8 mouse cellular contexts compared by ENCODE assay signal in genomic region chr4:139208236-139209129, GRCm38 (mm10). TPM values are rescaled to one million over a fixed set of nuclear protein-coding genes. Genes with fewer than 3 reads are reported as not detected.
DNase-seq lines count a peak whose midpoint lies in the region; ATAC-seq and TF ChIP-seq lines count a peak whose summit lies in the region.

No protein-coding gene starts in this region.

- 58% methylated on average over 9 of the region's 9 CpGs for WGBS in hindbrain, postnatal 0 days
- 72% methylated on average over 9 of the region's 9 CpGs for WGBS in hindbrain, embryonic 11.5 days
- 39% methylated on average over 9 of the region's 9 CpGs for WGBS in heart, embryonic 16.5 days

- no peak overlapping the region for H3K4me3 ChIP-seq in hindbrain, postnatal 0 days (ENCODE audit: low read length)
- H3K4me3 ChIP-seq in hindbrain, embryonic 11.5 days (ENCODE audit: low read depth, low read length), result no peak overlapping the region
- peak overlapping the region; percentile 14; the same call in 1 of the 2 replicates for H3K4me3 ChIP-seq in G1E (ENCODE audit: low read depth, low read length)
- H3K4me3 ChIP-seq in heart, embryonic 16.5 days (ENCODE audit: low read length), result no peak overlapping the region

- no peaks in the 10 kb centered on the region for H3K9me3 ChIP-seq in hindbrain, postnatal 0 days (ENCODE audit: low read length)
- H3K9me3 ChIP-seq in hindbrain, embryonic 11.5 days (ENCODE audit: control insufficient read depth, low read length), result no peaks in the 10 kb centered on the region
- H3K9me3 ChIP-seq in G1E (replicated peaks), result no peaks in the 10 kb centered on the region
- H3K9me3 ChIP-seq in heart, embryonic 16.5 days (replicated peaks; ENCODE audit: control insufficient read depth, low read length), result no peaks in the 10 kb centered on the region

- ATAC-seq in hindbrain, postnatal 0 days, result no peak
- no peak for ATAC-seq in hindbrain, embryonic 11.5 days (ENCODE audit: low FRiP score)
- ATAC-seq in G1E (ENCODE audit: extremely low read depth, insufficient number of reproducible peaks, low FRiP score, poor library complexity, severe bottlenecking), result peak; percentile 62
- ATAC-seq in heart, embryonic 16.5 days (replicated peaks; ENCODE audit: extremely low read depth, insufficient read depth, low FRiP score), result peak; percentile 45; the same call in 1 of the 2 replicates
- peak; percentile 69 for ATAC-seq in monocyte, adult 5-6 weeks (replicated peaks; ENCODE audit: insufficient number of reproducible peaks, low FRiP score, low TSS enrichment, poor library complexity, severe bottlenecking)

- no peaks in the 10 kb centered on the region for H3K36me3 ChIP-seq in hindbrain, postnatal 0 days (ENCODE audit: insufficient read depth, low read length)
- H3K36me3 ChIP-seq in hindbrain, embryonic 11.5 days (ENCODE audit: control insufficient read depth, insufficient read depth, low read length), result no peaks in the 10 kb centered on the region
- peaks cover 94% of the 10 kb centered on the region for H3K36me3 ChIP-seq in G1E (replicated peaks)
- H3K36me3 ChIP-seq in heart, embryonic 16.5 days (ENCODE audit: control insufficient read depth, insufficient read depth), result no peaks in the 10 kb centered on the region

- 0 out of 2 replicates have a peak overlapping the region, but pooled peaks have one; percentile 24 for H3K9ac ChIP-seq in hindbrain, postnatal 0 days (replicated peaks; ENCODE audit: low read length)
- no peak overlapping the region for H3K9ac ChIP-seq in hindbrain, embryonic 11.5 days (ENCODE audit: low read depth, low read length)
- no peak overlapping the region for H3K9ac ChIP-seq in heart, embryonic 16.5 days (ENCODE audit: low read length)

- H3K27ac ChIP-seq in hindbrain, postnatal 0 days, result peak overlapping the region; percentile 12; the same call in 1 of the 2 replicates
- H3K27ac ChIP-seq in hindbrain, embryonic 11.5 days (ENCODE audit: low read depth, low read length), result no peak overlapping the region
- H3K27ac ChIP-seq in heart, embryonic 16.5 days (ENCODE audit: low read length), result peak overlapping the region; percentile 72

- H3K27me3 ChIP-seq in hindbrain, postnatal 0 days (ENCODE audit: insufficient read depth, low read length), result no peaks in the 10 kb centered on the region
- no peaks in the 10 kb centered on the region for H3K27me3 ChIP-seq in hindbrain, embryonic 11.5 days (ENCODE audit: control insufficient read depth, insufficient read depth, low read length)
- H3K27me3 ChIP-seq in G1E (ENCODE audit: insufficient read depth, low read length), result no peaks in the 10 kb centered on the region
- H3K27me3 ChIP-seq in heart, embryonic 16.5 days (ENCODE audit: control insufficient read depth, insufficient read depth, low read length), result no peaks in the 10 kb centered on the region

- no peak for DNase-seq in hindbrain, postnatal 0 days (ENCODE audit: low spot score)
- no peak for DNase-seq in hindbrain, embryonic 11.5 days (ENCODE audit: low spot score)
- DNase-seq in G1E (ENCODE audit: low spot score), result peak; percentile 44
- DNase-seq in embryo, embryonic 10 days (ENCODE audit: low spot score), result no peak
- no peak for DNase-seq in urinary bladder, postnatal 14 days (ENCODE audit: low spot score)
- no peak for DNase-seq in frontal cortex, postnatal 25 days (ENCODE audit: low spot score in 2 of 2)

- no peak overlapping the region for H3K4me2 ChIP-seq in hindbrain, postnatal 0 days (ENCODE audit: low read depth, low read length)
- no peak overlapping the region for H3K4me2 ChIP-seq in hindbrain, embryonic 11.5 days (replicated peaks; ENCODE audit: low read depth, low read length)
- no peak overlapping the region for H3K4me2 ChIP-seq in heart, embryonic 16.5 days (ENCODE audit: low read depth, low read length)

- no peak for TF ChIP-seq CTCF in hindbrain, postnatal 0 days (IDR thresholded peaks at IDR 0.05; ENCODE audit: low read depth)
- no peak for TF ChIP-seq CTCF in G1E (IDR thresholded peaks at IDR 0.05; ENCODE audit: low read depth, low read length)

- peaks cover 15% of the 10 kb centered on the region for H3K4me1 ChIP-seq in hindbrain, postnatal 0 days (ENCODE audit: insufficient read depth, low read length)
- no peaks in the 10 kb centered on the region for H3K4me1 ChIP-seq in hindbrain, embryonic 11.5 days (replicated peaks; ENCODE audit: control insufficient read depth, insufficient read depth, low read length)
- peaks cover 81% of the 10 kb centered on the region for H3K4me1 ChIP-seq in G1E (ENCODE audit: insufficient read depth, low read depth, low read length)
- H3K4me1 ChIP-seq in heart, embryonic 16.5 days (ENCODE audit: control insufficient read depth, insufficient read depth, low read length), result peaks cover 61% of the 10 kb centered on the region

RNA-seq across cellular contexts. Expression of gene Capzb, which starts 15.8 kb away (rescaled TPM):
- 86.6 and 88.5 TPM in 2 replicates for total RNA-seq in hindbrain, postnatal 0 days (2014; rRNA removed)
- polyA plus RNA-seq in hindbrain, postnatal 0 days (2015; fragmentation: Nextera tagmentation; extraction: Ambion mirVana), result 310 and 315 TPM in 2 replicates
- 239 and 255 TPM in 2 replicates for polyA plus RNA-seq in hindbrain, embryonic 11.5 days (2014; fragmentation: Nextera tagmentation; extraction: Ambion mirVana)
- total RNA-seq in G1E (2014; fragmentation: Nextera tagmentation), result 310 and 312 TPM in 2 replicates
- 86.7 and 91.8 TPM in 2 replicates for total RNA-seq in G1E (2017)
- 99.4 and 110 TPM in 2 replicates for polyA plus RNA-seq in G1E (2012)
- polyA plus RNA-seq in heart, embryonic 16.5 days (2015; fragmentation: Nextera tagmentation; extraction: Ambion mirVana), result 382 and 385 TPM in 2 replicates
- total RNA-seq in monocyte, adult 5-6 weeks (2017), result 302 to 348 TPM (median 323 TPM) in 3 replicates

Comparison
In these comparisons a context has a peak if more than half of its experiments do, and no peak if none do; other contexts are left out.
1. ATAC-seq: peak in G1E (single experiment), heart, embryonic 16.5 days (single experiment) and monocyte, adult 5-6 weeks (single experiment); none in hindbrain, postnatal 0 days (single experiment) and hindbrain, embryonic 11.5 days (single experiment).